Mouse (Mus musculus) layer of hippocampus, adult 2 months (tissue): ENCODE measurements at regions not wholly inside any gene's neighbourhood (a gene's known extent, or its start where the extent isn't known, plus 50 kb on each side); places are given as distances from the start of the nearest gene placed in this dataset.

Experiments used
- DNase-seq, 2 experiments: peaks; one replicate each; pipeline ENCODE4 v3.0.0; 2022; ENCODE audit warnings: low spot score in 2 of 2
- H3K27ac ChIP-seq: fragments of 200-600 bp; 2 replicates; pipeline ENCODE4 v1.8.1; 2022
- H3K4me3 ChIP-seq: fragments of 200-600 bp; 2 replicates; pipeline ENCODE4 v1.8.1; 2022; ENCODE audit warnings: mild to moderate bottlenecking
- CTCF ChIP-seq: fragments of 200-600 bp; conservative IDR thresholded peaks from 2 replicates; pipeline ENCODE4 v1.8.1; 2022; ENCODE audit warnings: antibody characterized with exemption, mild to moderate bottlenecking, moderate library complexity

DNA sequence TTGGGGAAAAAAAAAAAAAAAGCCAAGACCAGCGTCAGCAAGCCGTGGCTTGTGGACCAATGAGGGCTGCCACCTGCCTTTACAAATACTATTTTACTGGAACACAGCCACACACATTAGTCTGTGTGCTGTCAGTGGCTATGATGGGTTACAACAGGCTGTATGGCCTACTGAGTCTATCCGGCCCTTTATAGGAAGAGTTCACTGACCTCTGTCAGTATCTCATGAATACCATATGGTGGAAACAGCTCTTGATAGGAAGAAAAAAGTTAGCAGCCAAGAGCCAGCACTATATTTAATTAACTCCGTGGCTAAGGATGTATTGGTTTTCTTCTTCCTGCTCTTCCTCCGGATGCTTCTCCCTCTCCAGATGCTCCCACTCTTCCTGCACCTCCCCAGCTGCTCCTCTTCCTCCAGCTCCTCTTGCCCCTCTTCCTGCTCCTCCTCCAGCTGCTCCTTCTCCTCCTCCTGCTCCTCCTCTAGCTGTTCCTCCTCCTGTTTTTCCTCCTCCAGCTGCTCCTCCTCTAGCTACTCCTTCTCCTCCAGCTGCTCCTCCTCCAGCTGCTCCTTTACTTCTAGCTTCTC, 142.2 kb downstream of the Zbtb18 start:
- Histone ChIP-seq H3K4me3 (no peak overlapping the region), H3K27ac (no peak overlapping the region)
- no peak for DNase-seq
- TF ChIP-seq CTCF: no peak

- no peak for TF ChIP-seq CTCF
Measured at GRCm38 (mm10) chr1:177585320-177585719, 143.2 kb downstream of the Zbtb18 start.

GRCm38 (mm10) chr1:177589034-177589433, 140.6 kb upstream of the 1700016C15Rik start:
- no peak for DNase-seq
- TF ChIP-seq CTCF: no peak
- Histone ChIP-seq H3K27ac (no peak overlapping the region), H3K4me3 (no peak overlapping the region)

More at GRCm38 (mm10) chr1:177585320-177585719, 143.2 kb downstream of the Zbtb18 start:
- Histone ChIP-seq H3K4me3 (no peak overlapping the region), H3K27ac (no peak overlapping the region)
- no peak for DNase-seq

GRCm38 (mm10) chr1:177589656-177590055, 140.0 kb upstream of the 1700016C15Rik start:
- H3K4me3 ChIP-seq: no peak overlapping the region
- DNase-seq: no peak
- TF ChIP-seq CTCF: no peak
- no peak overlapping the region for H3K27ac ChIP-seq

GRCm38 (mm10) chr1:177591742-177592141, 137.9 kb upstream of the 1700016C15Rik start:
- TF ChIP-seq CTCF: no peak
- H3K4me3 ChIP-seq: no peak overlapping the region
- no peak for DNase-seq
- H3K27ac ChIP-seq: no peak overlapping the region

DNA sequence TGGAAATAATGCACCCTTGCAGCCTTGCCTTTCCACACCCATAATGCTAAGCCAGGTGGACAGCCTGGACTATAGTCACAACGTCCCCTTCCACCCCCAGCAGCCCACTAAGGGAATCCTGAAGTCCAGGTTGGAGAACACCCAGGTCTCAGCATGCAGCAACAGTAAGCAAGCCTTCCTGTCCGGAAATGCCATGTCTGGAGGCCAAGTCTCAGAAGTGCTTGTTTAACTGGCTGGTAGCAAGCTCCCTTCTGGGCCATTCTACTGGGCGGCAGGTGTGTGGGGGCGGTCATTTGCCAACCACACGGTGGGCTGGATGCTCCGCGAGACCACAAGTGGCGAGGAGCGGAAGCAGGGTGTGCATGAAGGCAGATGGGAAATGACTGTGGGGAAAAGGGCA, 137.3 kb upstream of the 1700016C15Rik start:
- DNase-seq: no peak
- no peak for TF ChIP-seq CTCF
- no peak overlapping the region for H3K4me3 ChIP-seq
- no peak overlapping the region for H3K27ac ChIP-seq

DNA sequence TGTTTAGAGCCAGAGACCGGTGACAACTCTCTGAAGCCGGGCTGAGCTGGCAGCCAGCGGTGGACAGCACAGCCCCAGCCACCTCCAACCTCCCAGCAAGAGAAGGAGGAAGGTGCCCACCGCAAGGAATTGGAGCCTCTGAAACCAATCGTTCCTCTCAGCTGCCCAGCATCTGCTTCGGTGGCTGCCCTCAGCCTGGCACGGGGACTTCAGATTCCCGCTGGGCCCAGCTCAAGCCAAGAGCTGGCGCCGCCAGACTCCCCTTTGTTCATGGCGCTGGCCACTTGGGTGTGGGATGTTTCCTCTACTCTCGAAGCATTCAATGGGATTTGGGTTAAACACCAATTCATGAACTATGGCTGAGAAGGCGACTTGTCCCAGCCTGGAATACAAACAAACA, 135.3 kb upstream of the 1700016C15Rik start:
- no peak for TF ChIP-seq CTCF
- Histone ChIP-seq H3K27ac (no peak overlapping the region), H3K4me3 (no peak overlapping the region)
- DNase-seq: no peak

DNA sequence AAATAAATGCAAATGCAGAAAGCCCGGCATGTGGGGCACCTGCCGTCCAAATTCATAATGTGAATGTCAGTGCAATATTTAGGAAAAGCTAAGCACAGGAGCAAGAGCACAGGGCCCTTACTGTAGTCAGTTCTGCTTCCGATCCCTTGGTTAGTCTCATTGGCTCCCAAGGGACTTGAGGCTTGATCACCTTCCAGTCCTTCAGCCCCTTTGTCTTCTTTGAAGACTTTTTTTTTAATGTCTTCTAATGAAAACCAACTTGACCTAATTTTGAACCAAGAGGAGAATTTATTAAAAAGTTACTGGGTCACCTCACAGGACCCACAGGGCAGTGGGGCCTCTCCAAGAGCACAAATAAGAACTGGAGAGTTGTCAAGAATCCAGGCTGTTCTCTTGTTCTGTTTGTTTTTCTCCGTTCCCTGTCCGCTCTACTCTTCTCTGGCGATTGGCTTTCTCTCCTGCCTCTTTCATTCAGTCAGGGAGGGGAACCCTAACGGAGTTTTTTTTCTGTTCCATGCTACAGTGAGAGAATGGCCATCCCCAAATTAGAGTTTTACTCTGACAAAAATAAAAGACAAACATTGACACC, 134.2 kb upstream of the 1700016C15Rik start:
- no peak overlapping the region for H3K27ac ChIP-seq
- no peak overlapping the region for H3K4me3 ChIP-seq
- no peak for TF ChIP-seq CTCF
- no peak for DNase-seq

GRCm38 (mm10) chr1:177597036-177597435, 132.6 kb upstream of the 1700016C15Rik start:
- H3K27ac ChIP-seq: no peak overlapping the region
- no peak for DNase-seq
- no peak overlapping the region for H3K4me3 ChIP-seq
- TF ChIP-seq CTCF: no peak

- H3K4me3 ChIP-seq: no peak overlapping the region
- TF ChIP-seq CTCF: no peak
- no peak for DNase-seq
- H3K27ac ChIP-seq: peak overlapping the region; percentile 62
Measured at GRCm38 (mm10) chr1:177605353-177605969, 124.2 kb upstream of the 1700016C15Rik start.

DNA sequence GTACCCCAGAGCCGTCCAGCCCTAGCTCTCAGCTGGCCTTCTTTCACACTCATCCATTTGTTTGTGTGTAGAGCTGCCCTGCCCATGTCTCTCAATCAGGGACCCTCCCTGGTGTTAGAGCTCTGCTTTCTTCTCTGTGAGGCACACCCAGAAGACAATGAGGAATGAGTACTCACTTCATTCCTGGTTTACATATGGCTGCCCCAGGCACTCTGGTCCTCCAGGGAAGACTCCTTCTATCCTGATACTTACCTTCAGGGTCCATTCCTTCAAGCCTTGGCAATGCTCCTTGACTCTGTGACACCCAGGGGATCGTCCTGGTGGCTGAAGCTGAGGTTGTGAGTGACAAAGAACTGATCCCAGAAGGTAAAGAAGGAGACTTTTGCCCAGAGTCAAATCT, 122.0 kb upstream of the 1700016C15Rik start:
- H3K27ac ChIP-seq: no peak overlapping the region
- no peak overlapping the region for H3K4me3 ChIP-seq
- no peak for DNase-seq
- no peak for TF ChIP-seq CTCF

DNA sequence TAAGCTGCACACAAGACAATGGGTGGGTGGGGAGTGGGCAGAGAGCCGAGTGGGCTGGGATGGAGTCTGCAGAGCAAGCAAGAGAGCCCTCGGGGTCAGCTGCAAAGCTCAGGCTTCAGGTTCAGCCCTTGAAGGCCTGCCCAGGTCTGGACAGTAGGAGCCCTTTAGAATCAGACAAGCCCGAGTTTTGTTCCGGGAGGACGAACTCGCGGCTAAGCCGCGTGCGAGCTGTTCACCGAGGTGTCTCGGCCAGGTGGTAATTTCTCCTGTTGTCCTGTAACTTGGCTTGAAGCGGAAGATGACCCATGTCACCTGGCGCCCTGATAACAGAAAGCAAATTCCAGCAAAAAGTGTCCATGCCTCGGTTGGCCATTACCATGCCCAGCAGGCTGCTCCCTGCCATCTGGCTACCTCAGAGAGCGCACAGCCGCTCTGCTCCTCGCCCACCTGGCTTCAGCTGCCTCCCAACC, 121.0 kb upstream of the 1700016C15Rik start:
- no peak for DNase-seq
- Histone ChIP-seq H3K4me3 (no peak overlapping the region), H3K27ac (no peak overlapping the region)
- TF ChIP-seq CTCF: no peak

DNA sequence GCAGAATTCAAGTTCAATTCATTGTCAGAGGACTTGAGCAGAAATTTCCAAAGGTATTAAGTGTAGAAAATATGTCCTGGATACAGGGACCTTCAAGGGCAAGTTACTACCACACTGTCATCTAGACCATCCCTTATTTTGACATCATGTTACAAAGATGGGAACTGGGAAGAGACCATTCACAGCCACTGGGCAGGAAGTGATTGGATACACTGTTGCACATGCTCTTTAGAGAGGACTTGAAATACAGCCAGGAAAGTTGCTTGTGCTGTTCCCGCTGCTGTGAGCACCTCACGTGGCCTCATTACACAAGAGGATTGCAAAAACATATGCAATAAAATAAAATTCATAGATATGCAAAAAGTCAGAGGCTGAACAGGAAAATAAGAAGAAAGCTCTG, 120.4 kb upstream of the 1700016C15Rik start:
- H3K27ac ChIP-seq: no peak overlapping the region
- no peak for DNase-seq
- no peak overlapping the region for H3K4me3 ChIP-seq
- no peak for TF ChIP-seq CTCF

- TF ChIP-seq CTCF: no peak
- no peak for DNase-seq
- Histone ChIP-seq H3K27ac (no peak overlapping the region), H3K4me3 (no peak overlapping the region)
Measured at GRCm38 (mm10) chr1:177609683-177610082, 119.9 kb upstream of the 1700016C15Rik start.
